ENCODE assay signal across 7 mouse cellular contexts in genomic region chr4:83323910-83324684, GRCm38 (mm10). TPM values are rescaled to one million over a fixed set of nuclear protein-coding genes. Genes with fewer than 3 reads are reported as not detected.
DNase-seq lines count a peak whose midpoint lies in the region; ATAC-seq and TF ChIP-seq lines count a peak whose summit lies in the region.

Ttc39b (minus strand) TSS chr4:83324255.

- TF ChIP-seq POLR2A in small intestine, adult 2 months (IDR thresholded peaks at IDR 0.05; ENCODE audit: low read depth, low read length), result peak; percentile 77

- H3K4me3 ChIP-seq in embryonic facial prominence, embryonic 11.5 days (ENCODE audit: low read depth, low read length), result peak within 1 kb of the TSS; percentile 73
- peak within 1 kb of the TSS; percentile 83 for H3K4me3 ChIP-seq in limb, embryonic 11.5 days (ENCODE audit: low read depth, low read length)
- H3K4me3 ChIP-seq in midbrain, embryonic 13.5 days (replicated peaks), result peak within 1 kb of the TSS; percentile 62
- peak within 1 kb of the TSS; percentile 97 for H3K4me3 ChIP-seq in small intestine, adult 2 months (ENCODE audit: low read depth, low read length)

- ATAC-seq in embryonic facial prominence, embryonic 11.5 days (replicated peaks; ENCODE audit: insufficient number of reproducible peaks, low FRiP score, low TSS enrichment, low read depth), result peak; percentile 98
- peak; percentile 93 for ATAC-seq in limb, embryonic 11.5 days (ENCODE audit: insufficient number of reproducible peaks, low FRiP score, low TSS enrichment, low read depth)
- ATAC-seq in midbrain, embryonic 13.5 days, result peak; percentile 98

- H3K9me3 ChIP-seq in embryonic facial prominence, embryonic 11.5 days (replicated peaks; ENCODE audit: control insufficient read depth, low read length), result no peaks in the 10 kb centered on the region
- H3K9me3 ChIP-seq in limb, embryonic 11.5 days (ENCODE audit: control insufficient read depth, low read length), result no peaks in the 10 kb centered on the region
- no peaks in the 10 kb centered on the region for H3K9me3 ChIP-seq in midbrain, embryonic 13.5 days

- H3K9ac ChIP-seq in embryonic facial prominence, embryonic 11.5 days (replicated peaks; ENCODE audit: low read length), result peak within 1 kb of the TSS; percentile 59
- peak within 1 kb of the TSS; percentile 67 for H3K9ac ChIP-seq in limb, embryonic 11.5 days (ENCODE audit: low read length)
- H3K9ac ChIP-seq in midbrain, embryonic 13.5 days (replicated peaks), result peak within 1 kb of the TSS; percentile 64

- no peaks in the 10 kb centered on the region for H3K4me1 ChIP-seq in embryonic facial prominence, embryonic 11.5 days (ENCODE audit: control insufficient read depth, insufficient read depth, low read length)
- 0 out of 2 replicates have a peak, but pooled peaks cover 5% of the 10 kb centered on the region for H3K4me1 ChIP-seq in limb, embryonic 11.5 days (ENCODE audit: control insufficient read depth, insufficient read depth, low read length)
- H3K4me1 ChIP-seq in midbrain, embryonic 13.5 days (replicated peaks), result peaks cover 10% of the 10 kb centered on the region
- H3K4me1 ChIP-seq in small intestine, adult 2 months (ENCODE audit: control insufficient read depth, insufficient read depth, insufficient read length, low read length), result peaks cover 13% of the 10 kb centered on the region; the same call in 1 of the 2 replicates

- peak within 1 kb of the TSS; percentile 97 for H3K4me2 ChIP-seq in embryonic facial prominence, embryonic 11.5 days (ENCODE audit: low read depth, low read length)
- H3K4me2 ChIP-seq in limb, embryonic 11.5 days (ENCODE audit: low read depth, severe bottlenecking), result peak within 1 kb of the TSS; percentile 97
- peak within 1 kb of the TSS; percentile 100 for H3K4me2 ChIP-seq in midbrain, embryonic 13.5 days (replicated peaks)

- under 1% methylated on average over 55 of the region's 59 CpGs for WGBS in embryonic facial prominence, embryonic 11.5 days
- WGBS in limb, embryonic 11.5 days, result under 1% methylated on average over 58 of the region's 59 CpGs
- WGBS in midbrain, embryonic 13.5 days, result under 1% methylated on average over 59 of the region's 59 CpGs
- WGBS in small intestine, adult 2 months, result under 1% methylated on average over 59 of the region's 59 CpGs

- peak; percentile 100 for DNase-seq in adrenal gland, postnatal 25 days
- DNase-seq in embryonic facial prominence, embryonic 11.5 days (ENCODE audit: low spot score), result peak; percentile 94
- DNase-seq in heart, adult 11 months, result peak; percentile 100
- peak; percentile 100 for DNase-seq in kidney, adult 18-20 months
- DNase-seq in limb, embryonic 11.5 days (ENCODE audit: low spot score), result peak; percentile 97

- no peaks in the 10 kb centered on the region for H3K36me3 ChIP-seq in embryonic facial prominence, embryonic 11.5 days (replicated peaks; ENCODE audit: control insufficient read depth, insufficient read depth, low read depth, low read length)
- H3K36me3 ChIP-seq in limb, embryonic 11.5 days (ENCODE audit: control insufficient read depth, insufficient read depth, low read length), result no peaks in the 10 kb centered on the region
- H3K36me3 ChIP-seq in midbrain, embryonic 13.5 days, result no peaks in the 10 kb centered on the region
- H3K36me3 ChIP-seq in small intestine, adult 2 months (ENCODE audit: control insufficient read depth, insufficient read depth, low read length), result no peaks in the 10 kb centered on the region

- no peak within 1 kb of the TSS for H3K27ac ChIP-seq in embryonic facial prominence, embryonic 11.5 days (replicated peaks; ENCODE audit: low read depth, low read length)
- no peak within 1 kb of the TSS for H3K27ac ChIP-seq in limb, embryonic 11.5 days (replicated peaks; ENCODE audit: low read depth, low read length)
- H3K27ac ChIP-seq in midbrain, embryonic 13.5 days, result no peak within 1 kb of the TSS
- H3K27ac ChIP-seq in small intestine, adult 2 months (ENCODE audit: insufficient read depth, low read depth, low read length), result peak within 1 kb of the TSS; percentile 93

- no peak for TF ChIP-seq CTCF in small intestine, adult 2 months (IDR thresholded peaks at IDR 0.05; ENCODE audit: extremely low read depth, insufficient read length, insufficient replicate concordance, low read depth, low read length)

- no peaks in the 10 kb centered on the region; the same call in 1 of the 2 replicates for H3K27me3 ChIP-seq in embryonic facial prominence, embryonic 11.5 days (ENCODE audit: control insufficient read depth, insufficient read depth, low read length)
- no peaks in the 10 kb centered on the region for H3K27me3 ChIP-seq in limb, embryonic 11.5 days (ENCODE audit: control insufficient read depth, insufficient read depth, low read length)
- peaks cover 20% of the 10 kb centered on the region for H3K27me3 ChIP-seq in midbrain, embryonic 13.5 days
- H3K27me3 ChIP-seq in small intestine, adult 2 months (ENCODE audit: control insufficient read depth, insufficient read depth, low read length), result no peaks in the 10 kb centered on the region

RNA-seq across cellular contexts. Expression of gene Ttc39b, which starts in this region (rescaled TPM):
- total RNA-seq in adrenal gland, postnatal 25 days (2021), result 16.7 and 19.6 TPM in 2 replicates
- polyA plus RNA-seq in embryonic facial prominence, embryonic 11.5 days (2014; fragmentation: Nextera tagmentation; extraction: Ambion mirVana), result 3.1 and 6.0 TPM in 2 replicates
- polyA plus RNA-seq in limb, embryonic 11.5 days (2014; fragmentation: Nextera tagmentation; extraction: Ambion mirVana), result 2.2 and 2.4 TPM in 2 replicates
- polyA plus RNA-seq in midbrain, embryonic 13.5 days (2015; fragmentation: Nextera tagmentation; extraction: Ambion mirVana), result 3.7 and 4.4 TPM in 2 replicates
- 1.4 and 1.9 TPM in 2 replicates for polyA plus RNA-seq in small intestine, adult 2 months (2012; rRNA removed)
